Mouse (Mus musculus): Measurements from ENCODE around the gene Foxn3.

Gene Foxn3

DNA sequence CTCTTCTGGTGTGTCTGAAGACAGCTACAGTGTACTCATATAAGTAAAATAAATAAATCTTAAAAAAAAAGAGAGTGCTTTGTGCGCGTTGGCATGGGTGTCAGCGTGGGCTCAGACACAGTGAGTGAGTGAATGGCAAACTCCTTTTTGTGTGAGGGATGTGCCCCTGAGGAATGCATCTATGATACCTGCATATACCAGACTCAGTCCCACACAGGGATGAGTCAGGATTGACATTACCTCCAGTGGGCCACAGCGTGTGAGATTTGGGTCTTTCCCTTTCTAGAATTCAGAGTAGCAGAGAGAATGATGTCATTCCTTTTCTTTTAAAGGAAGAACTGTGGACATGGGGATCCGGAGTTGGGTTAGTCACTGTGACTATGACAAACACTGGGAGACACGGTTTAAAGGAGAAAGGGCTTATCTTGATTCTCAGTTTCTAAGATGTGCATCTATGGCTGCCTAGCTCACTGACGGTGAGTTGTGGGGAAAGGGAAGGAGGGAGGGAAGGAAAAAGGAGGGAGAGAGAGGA, 380.1 kb downstream of the Foxn3 start:
- no peak for TF ChIP-seq GATA4 (IDR thresholded peaks at IDR 0.05; ENCODE audit: insufficient replicate concordance, low read length)

DNA sequence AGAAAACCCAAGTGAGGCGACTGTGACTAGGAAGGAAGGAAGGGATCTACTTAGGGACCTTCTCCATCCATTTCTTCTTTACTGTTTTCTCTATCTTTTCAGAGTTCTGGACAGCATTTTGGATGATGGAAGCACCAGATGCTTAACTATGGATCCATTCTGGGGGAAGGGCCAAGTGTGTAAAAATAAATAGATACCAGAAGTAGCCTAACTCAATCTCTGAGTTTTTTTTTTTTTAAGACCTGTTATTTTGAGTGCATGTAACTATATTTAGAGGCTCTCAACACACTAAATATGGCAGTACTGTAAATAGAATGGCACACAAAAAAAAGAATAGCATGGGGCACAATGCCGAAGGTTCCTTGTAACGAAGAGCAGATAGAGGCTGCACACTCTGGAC, 381.0 kb downstream of the Foxn3 start:
- TF ChIP-seq GATA4 (IDR thresholded peaks at IDR 0.05; ENCODE audit: insufficient replicate concordance, low read length): no peak

GRCm38 (mm10) chr12:99180234-99180824, 383.1 kb downstream of the Foxn3 start:
- TF ChIP-seq GATA4 (IDR thresholded peaks at IDR 0.05; ENCODE audit: insufficient replicate concordance, low read length): no peak

GRCm38 (mm10) chr12:99174979-99175621, 388.3 kb downstream of the Foxn3 start:
- no peak for TF ChIP-seq GATA4 (IDR thresholded peaks at IDR 0.05; ENCODE audit: insufficient replicate concordance, low read length)

- no peak for TF ChIP-seq GATA4 (IDR thresholded peaks at IDR 0.05; ENCODE audit: insufficient replicate concordance, low read length)
Measured at GRCm38 (mm10) chr12:99172170-99172569, 391.2 kb downstream of the Foxn3 start.

- TF ChIP-seq GATA4 (IDR thresholded peaks at IDR 0.05; ENCODE audit: insufficient replicate concordance, low read length): no peak
Measured at GRCm38 (mm10) chr12:99169925-99170324, 393.5 kb downstream of the Foxn3 start.

GRCm38 (mm10) chr12:99166091-99166490, 397.3 kb downstream of the Foxn3 start:
- no peak for TF ChIP-seq GATA4 (IDR thresholded peaks at IDR 0.05; ENCODE audit: insufficient replicate concordance, low read length)

DNA sequence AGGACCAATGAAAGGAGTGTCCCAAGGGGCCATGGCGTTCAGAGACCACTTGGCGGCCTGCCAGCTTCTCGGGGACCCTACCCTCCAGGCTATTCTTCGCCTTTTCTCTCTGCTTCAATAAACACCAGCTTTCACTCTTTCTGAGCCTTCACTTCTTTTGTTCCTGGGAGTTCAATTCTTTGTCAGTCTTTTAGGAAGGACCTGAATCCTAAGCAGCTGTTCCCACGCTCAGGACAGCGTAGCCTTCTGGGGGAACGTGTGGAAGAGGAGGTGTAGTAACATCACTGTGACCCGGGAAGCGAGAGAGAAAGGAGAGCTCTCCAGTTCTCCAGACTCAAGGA, 400.1 kb downstream of the Foxn3 start:
- no peak for TF ChIP-seq GATA4 (IDR thresholded peaks at IDR 0.05; ENCODE audit: insufficient replicate concordance, low read length)

DNA sequence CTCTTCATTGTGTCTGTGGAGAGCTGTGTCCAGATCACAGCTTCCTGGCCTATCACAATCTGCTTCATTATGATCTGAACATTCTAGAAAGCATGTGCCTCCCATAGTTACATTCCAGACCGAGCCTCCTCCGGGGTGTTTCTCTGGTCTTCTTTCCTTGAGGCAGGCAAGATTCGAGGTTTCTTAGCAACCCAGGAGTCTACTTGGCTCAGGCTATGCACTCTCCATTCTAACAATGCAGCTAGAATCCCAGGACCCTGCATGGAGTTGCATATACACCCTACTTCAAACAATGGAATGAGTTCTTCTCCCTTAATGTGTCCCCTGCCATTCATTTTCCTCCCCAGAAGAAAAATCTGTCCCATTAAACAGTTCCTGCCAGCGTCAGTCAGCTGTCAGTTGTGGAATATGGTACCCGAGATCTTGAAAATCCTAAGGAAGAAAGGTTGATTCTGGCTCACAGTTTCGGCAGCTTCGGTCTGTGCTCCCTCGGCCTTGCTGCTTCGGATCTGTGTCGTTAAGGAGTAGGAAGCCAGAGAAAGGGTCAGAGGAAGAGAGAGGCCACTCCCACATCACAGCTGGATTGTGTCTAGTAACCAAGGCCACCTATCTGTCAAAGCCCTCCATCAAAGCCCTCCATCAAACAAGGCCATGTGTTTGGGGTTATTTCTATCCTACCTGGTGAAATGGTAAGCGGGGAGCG, 400.6 kb downstream of the Foxn3 start:
- no peak for TF ChIP-seq GATA4 (IDR thresholded peaks at IDR 0.05; ENCODE audit: insufficient replicate concordance, low read length)

GRCm38 (mm10) chr12:99162188-99162587, 401.2 kb downstream of the Foxn3 start:
- 0 out of 2 replicates have a peak, but pooled peaks have one; percentile 21 for TF ChIP-seq GATA4 (IDR thresholded peaks at IDR 0.05; ENCODE audit: insufficient replicate concordance, low read length)

- TF ChIP-seq GATA4 (IDR thresholded peaks at IDR 0.05; ENCODE audit: insufficient replicate concordance, low read length): no peak
Measured at GRCm38 (mm10) chr12:99160061-99160460, 403.3 kb downstream of the Foxn3 start.

DNA sequence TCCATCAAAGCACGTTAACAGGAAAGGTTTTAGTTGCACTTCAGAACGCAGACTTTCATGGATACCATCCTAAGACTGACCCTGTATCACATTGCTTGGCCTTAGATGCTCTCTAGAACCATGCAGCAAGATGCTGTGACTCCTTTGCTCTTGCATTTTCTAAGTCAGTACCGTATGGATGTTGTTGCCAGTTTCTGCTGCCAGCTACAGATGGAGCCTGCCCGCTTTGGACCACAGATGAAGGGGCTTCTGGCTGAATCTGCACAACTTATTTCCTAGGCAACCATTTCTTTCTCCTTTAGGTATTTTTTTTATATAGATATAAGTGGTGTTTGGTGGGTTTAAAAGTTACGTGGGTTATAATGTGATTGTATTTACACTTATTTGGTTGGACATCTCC, 407.5 kb downstream of the Foxn3 start:
- no peak for TF ChIP-seq GATA4 (IDR thresholded peaks at IDR 0.05; ENCODE audit: insufficient replicate concordance, low read length)

- no peak for TF ChIP-seq GATA4 (IDR thresholded peaks at IDR 0.05; ENCODE audit: insufficient replicate concordance, low read length)
Measured at GRCm38 (mm10) chr12:99154230-99154629, 409.2 kb downstream of the Foxn3 start.

DNA sequence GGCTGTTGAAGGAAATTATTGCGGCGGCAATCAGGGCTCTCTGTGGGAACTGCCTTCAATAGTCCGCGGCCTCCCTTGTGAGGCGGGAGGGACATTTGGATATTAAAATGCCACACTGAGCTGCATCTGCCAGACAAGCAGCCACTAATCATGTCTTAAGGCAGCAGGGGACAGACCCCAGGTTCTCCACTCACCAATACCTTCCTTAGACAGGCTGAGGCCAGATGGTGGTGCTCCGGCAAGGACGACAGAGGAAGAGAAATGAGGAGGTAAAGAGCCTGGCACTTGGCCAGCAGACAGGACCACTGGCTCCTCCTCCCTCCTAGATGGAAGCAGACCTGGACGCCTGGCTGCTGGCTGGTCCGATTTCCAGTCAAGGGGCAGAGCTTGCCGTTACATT, 409.7 kb downstream of the Foxn3 start:
- TF ChIP-seq GATA4 (IDR thresholded peaks at IDR 0.05; ENCODE audit: insufficient replicate concordance, low read length): no peak

DNA sequence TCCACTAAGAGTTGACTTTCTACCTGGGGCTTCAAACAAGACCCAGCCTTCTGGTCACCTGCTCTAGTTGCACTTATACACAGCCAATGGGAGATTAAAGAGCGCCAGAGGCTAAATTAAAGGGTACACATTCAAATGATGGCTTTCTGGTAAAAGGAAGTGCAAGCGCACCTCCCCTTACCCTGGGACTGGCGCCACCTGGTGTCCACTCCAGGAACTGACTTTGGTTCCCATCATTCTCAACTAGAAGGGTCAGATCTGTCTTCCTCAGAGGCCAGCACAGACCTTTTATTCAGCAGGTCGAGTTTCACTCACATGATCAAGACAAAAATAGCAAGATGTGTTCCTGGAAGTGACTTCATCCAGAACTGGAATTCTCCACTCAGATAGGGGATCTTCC, 413.3 kb downstream of the Foxn3 start:
- TF ChIP-seq GATA4 (IDR thresholded peaks at IDR 0.05; ENCODE audit: insufficient replicate concordance, low read length): no peak

GRCm38 (mm10) chr12:99149193-99149592, 414.2 kb downstream of the Foxn3 start:
- TF ChIP-seq GATA4 (IDR thresholded peaks at IDR 0.05; ENCODE audit: insufficient replicate concordance, low read length): no peak
